Mouse (Mus musculus): ENCODE measurements around the gene Rer1. TPM values are rescaled to one million over a fixed set of nuclear protein-coding genes. Genes with fewer than 3 reads are reported as not detected.

The Rer1 gene
- polyA plus RNA-seq, 1 experiment from 2014 or later: 148 TPM

- WGBS (ENCODE audit: insufficient replicate concordance): 80% methylated on average over 8 of the region's 8 CpGs
- 0 out of 2 replicates have a peak, but pooled peaks cover 3% of the 10 kb centered on the region for H3K4me1 ChIP-seq (ENCODE audit: control insufficient read depth, insufficient read depth, low read length)
- no peak overlapping the region for H3K4me2 ChIP-seq
- H3K27me3 ChIP-seq (ENCODE audit: control insufficient read depth, insufficient read depth, low read length): no peaks in the 10 kb centered on the region
- no peak overlapping the region for H3K4me3 ChIP-seq (ENCODE audit: low read depth, low read length)
- no peaks in the 10 kb centered on the region for H3K9me3 ChIP-seq (replicated peaks; ENCODE audit: control insufficient read depth, low read length)
- no peak overlapping the region for H3K27ac ChIP-seq (ENCODE audit: low read depth, low read length)
- no peak for ATAC-seq (replicated peaks; ENCODE audit: insufficient number of reproducible peaks, low FRiP score, low TSS enrichment)
- no peak overlapping the region for H3K9ac ChIP-seq (ENCODE audit: low read depth, low read length)
- no peaks in the 10 kb centered on the region for H3K36me3 ChIP-seq (ENCODE audit: control insufficient read depth, insufficient read depth, low read length)
These were observed 9.8 kb upstream of the Rer1 start for GRCm38 (mm10) chr4:155095967-155096366.

- Histone ChIP-seq H3K4me3 (ENCODE audit: low read depth, low read length) (no peak overlapping the region), H3K4me2 (no peak overlapping the region), H3K36me3 (ENCODE audit: control insufficient read depth, insufficient read depth, low read length) (no peaks in the 10 kb centered on the region), H3K27me3 (ENCODE audit: control insufficient read depth, insufficient read depth, low read length) (no peaks in the 10 kb centered on the region), H3K27ac (ENCODE audit: low read depth, low read length) (no peak overlapping the region), H3K9ac (ENCODE audit: low read depth, low read length) (no peak overlapping the region), H3K9me3 (replicated peaks; ENCODE audit: control insufficient read depth, low read length) (no peaks in the 10 kb centered on the region), H3K4me1 (ENCODE audit: control insufficient read depth, insufficient read depth, low read length) (0 out of 2 replicates have a peak, but pooled peaks cover 3% of the 10 kb centered on the region)
- 0 out of 2 replicates have a peak, but pooled peaks have one; percentile 50 for ATAC-seq (replicated peaks; ENCODE audit: insufficient number of reproducible peaks, low FRiP score, low TSS enrichment)
- 42% methylated on average over 8 of the region's 8 CpGs for WGBS (ENCODE audit: insufficient replicate concordance)
These were observed 9.2 kb upstream of the Rer1 start for GRCm38 (mm10) chr4:155095238-155095900.

GRCm38 (mm10) chr4:155094565-155094964, 8.4 kb upstream of the Rer1 start:
- Histone ChIP-seq H3K36me3 (ENCODE audit: control insufficient read depth, insufficient read depth, low read length) (no peaks in the 10 kb centered on the region), H3K9me3 (replicated peaks; ENCODE audit: control insufficient read depth, low read length) (no peaks in the 10 kb centered on the region), H3K27me3 (ENCODE audit: control insufficient read depth, insufficient read depth, low read length) (no peaks in the 10 kb centered on the region), H3K4me2 (no peak overlapping the region), H3K27ac (ENCODE audit: low read depth, low read length) (no peak overlapping the region), H3K9ac (ENCODE audit: low read depth, low read length) (no peak overlapping the region), H3K4me3 (ENCODE audit: low read depth, low read length) (no peak overlapping the region), H3K4me1 (ENCODE audit: control insufficient read depth, insufficient read depth, low read length) (0 out of 2 replicates have a peak, but pooled peaks cover 3% of the 10 kb centered on the region)
- no peak for ATAC-seq (replicated peaks; ENCODE audit: insufficient number of reproducible peaks, low FRiP score, low TSS enrichment)
- 53% methylated on average over 3 of the region's 3 CpGs for WGBS (ENCODE audit: insufficient replicate concordance)

- Histone ChIP-seq H3K9me3 (replicated peaks; ENCODE audit: control insufficient read depth, low read length) (no peaks in the 10 kb centered on the region), H3K27ac (ENCODE audit: low read depth, low read length) (no peak overlapping the region), H3K27me3 (ENCODE audit: control insufficient read depth, insufficient read depth, low read length) (no peaks in the 10 kb centered on the region), H3K9ac (ENCODE audit: low read depth, low read length) (no peak overlapping the region), H3K4me2 (no peak overlapping the region), H3K4me3 (ENCODE audit: low read depth, low read length) (no peak overlapping the region), H3K4me1 (ENCODE audit: control insufficient read depth, insufficient read depth, low read length) (0 out of 2 replicates have a peak, but pooled peaks cover 3% of the 10 kb centered on the region), H3K36me3 (ENCODE audit: control insufficient read depth, insufficient read depth, low read length) (no peaks in the 10 kb centered on the region)
- ATAC-seq (replicated peaks; ENCODE audit: insufficient number of reproducible peaks, low FRiP score, low TSS enrichment): no peak; the same call in 1 of the 2 replicates
- WGBS (ENCODE audit: insufficient replicate concordance): 69% methylated on average over 7 of the region's 7 CpGs
These were observed 7.4 kb upstream of the Rer1 start for GRCm38 (mm10) chr4:155093431-155094149.

GRCm38 (mm10) chr4:155092718-155093430, 6.7 kb upstream of the Rer1 start:
- H3K27ac ChIP-seq (ENCODE audit: low read depth, low read length): no peak overlapping the region
- ATAC-seq (replicated peaks; ENCODE audit: insufficient number of reproducible peaks, low FRiP score, low TSS enrichment): no peak
- no peak overlapping the region for H3K4me2 ChIP-seq
- H3K9me3 ChIP-seq (replicated peaks; ENCODE audit: control insufficient read depth, low read length): no peaks in the 10 kb centered on the region
- no peak overlapping the region for H3K9ac ChIP-seq (ENCODE audit: low read depth, low read length)
- H3K27me3 ChIP-seq (ENCODE audit: control insufficient read depth, insufficient read depth, low read length): no peaks in the 10 kb centered on the region
- WGBS (ENCODE audit: insufficient replicate concordance): 91% methylated on average over 19 of the region's 19 CpGs
- no peaks in the 10 kb centered on the region for H3K36me3 ChIP-seq (ENCODE audit: control insufficient read depth, insufficient read depth, low read length)
- 0 out of 2 replicates have a peak, but pooled peaks cover 3% of the 10 kb centered on the region for H3K4me1 ChIP-seq (ENCODE audit: control insufficient read depth, insufficient read depth, low read length)
- H3K4me3 ChIP-seq (ENCODE audit: low read depth, low read length): no peak overlapping the region

- Histone ChIP-seq H3K27me3 (ENCODE audit: control insufficient read depth, insufficient read depth, low read length) (no peaks in the 10 kb centered on the region), H3K27ac (ENCODE audit: low read depth, low read length) (no peak overlapping the region), H3K9me3 (replicated peaks; ENCODE audit: control insufficient read depth, low read length) (no peaks in the 10 kb centered on the region), H3K4me3 (ENCODE audit: low read depth, low read length) (no peak overlapping the region), H3K36me3 (ENCODE audit: control insufficient read depth, insufficient read depth, low read length) (no peaks in the 10 kb centered on the region), H3K4me1 (ENCODE audit: control insufficient read depth, insufficient read depth, low read length) (peaks cover 10% of the 10 kb centered on the region), H3K9ac (ENCODE audit: low read depth, low read length) (no peak overlapping the region), H3K4me2 (no peak overlapping the region)
- 87% methylated on average over 13 of the region's 13 CpGs for WGBS (ENCODE audit: insufficient replicate concordance)
- no peak for ATAC-seq (replicated peaks; ENCODE audit: insufficient number of reproducible peaks, low FRiP score, low TSS enrichment)
These were observed 4.7 kb upstream of the Rer1 start for GRCm38 (mm10) chr4:155090688-155091449.

GRCm38 (mm10) chr4:155090147-155090546, 4.0 kb upstream of the Rer1 start:
- Histone ChIP-seq H3K9me3 (replicated peaks; ENCODE audit: control insufficient read depth, low read length) (no peaks in the 10 kb centered on the region), H3K36me3 (ENCODE audit: control insufficient read depth, insufficient read depth, low read length) (no peaks in the 10 kb centered on the region), H3K4me1 (ENCODE audit: control insufficient read depth, insufficient read depth, low read length) (peaks cover 9% of the 10 kb centered on the region), H3K27ac (ENCODE audit: low read depth, low read length) (no peak overlapping the region), H3K27me3 (ENCODE audit: control insufficient read depth, insufficient read depth, low read length) (no peaks in the 10 kb centered on the region), H3K9ac (ENCODE audit: low read depth, low read length) (no peak overlapping the region), H3K4me3 (ENCODE audit: low read depth, low read length) (no peak overlapping the region), H3K4me2 (no peak overlapping the region)
- ATAC-seq (replicated peaks; ENCODE audit: insufficient number of reproducible peaks, low FRiP score, low TSS enrichment): no peak
- 90% methylated on average over 4 of the region's 4 CpGs for WGBS (ENCODE audit: insufficient replicate concordance)

- Histone ChIP-seq H3K27me3 (ENCODE audit: control insufficient read depth, insufficient read depth, low read length) (no peaks in the 10 kb centered on the region), H3K27ac (ENCODE audit: low read depth, low read length) (no peak overlapping the region), H3K9ac (ENCODE audit: low read depth, low read length) (no peak overlapping the region), H3K4me2 (no peak overlapping the region), H3K4me3 (ENCODE audit: low read depth, low read length) (no peak overlapping the region), H3K4me1 (ENCODE audit: control insufficient read depth, insufficient read depth, low read length) (peaks cover 18% of the 10 kb centered on the region), H3K9me3 (replicated peaks; ENCODE audit: control insufficient read depth, low read length) (no peaks in the 10 kb centered on the region), H3K36me3 (ENCODE audit: control insufficient read depth, insufficient read depth, low read length) (no peaks in the 10 kb centered on the region)
- 84% methylated on average over 5 of the region's 5 CpGs for WGBS (ENCODE audit: insufficient replicate concordance)
- no peak for ATAC-seq (replicated peaks; ENCODE audit: insufficient number of reproducible peaks, low FRiP score, low TSS enrichment)
These were observed 3.1 kb upstream of the Rer1 start for GRCm38 (mm10) chr4:155089241-155089640.

Measured in heart, embryonic 11.5 days (tissue).